Mouse (Mus musculus) ES-E14 (cell line): ENCODE measurements around the gene Rpa1.

Experiments used
- HCFC1 ChIP-seq: IDR thresholded peaks from 2 replicates; pipeline ENCODE4 v1.6.1; 2012; ENCODE audit warnings: low read length, inconsistent platforms, borderline replicate concordance; ENCODE audit not compliant: insufficient read depth
- MAFK ChIP-seq: IDR thresholded peaks from 2 replicates; pipeline ENCODE4 v1.6.1; 2014; ENCODE audit warnings: mild to moderate bottlenecking, low read depth, low read length, inconsistent platforms; ENCODE audit not compliant: insufficient read depth
- ZNF384 ChIP-seq: IDR thresholded peaks from 2 replicates; pipeline ENCODE4 v1.6.1; 2012; ENCODE audit warnings: low read depth, low read length, inconsistent platforms

DNA sequence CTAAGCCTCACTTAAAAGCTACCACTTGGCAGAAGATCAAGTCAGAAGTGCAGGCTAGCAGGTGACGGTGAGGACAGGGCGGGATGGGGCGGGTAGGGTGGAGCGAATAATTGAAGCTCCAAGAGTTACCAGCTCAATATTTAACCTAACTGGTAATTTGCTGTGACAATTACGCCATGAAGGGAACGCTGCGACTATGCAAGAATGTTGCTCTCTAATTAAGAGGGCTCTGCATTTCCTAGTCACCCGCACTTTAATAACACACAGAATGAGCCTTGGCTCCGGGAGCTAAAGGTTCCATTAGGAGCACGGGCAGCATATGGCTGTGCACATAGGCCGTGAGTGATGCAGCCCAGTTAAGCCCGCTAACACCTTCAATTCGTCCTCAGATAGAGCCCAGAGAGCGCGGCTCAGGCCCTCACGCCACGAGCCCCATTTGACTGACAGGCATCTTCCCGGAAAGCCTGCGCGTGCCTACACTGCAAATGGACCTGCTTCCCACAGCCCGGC is 54.2 kb downstream of the Rpa1 start:
- TF ChIP-seq HCFC1 (no peak), MAFK (no peak), ZNF384 (no peak)
